Mouse (Mus musculus): ENCODE results near the gene Gm2115.

The Gm2115 gene

DNA sequence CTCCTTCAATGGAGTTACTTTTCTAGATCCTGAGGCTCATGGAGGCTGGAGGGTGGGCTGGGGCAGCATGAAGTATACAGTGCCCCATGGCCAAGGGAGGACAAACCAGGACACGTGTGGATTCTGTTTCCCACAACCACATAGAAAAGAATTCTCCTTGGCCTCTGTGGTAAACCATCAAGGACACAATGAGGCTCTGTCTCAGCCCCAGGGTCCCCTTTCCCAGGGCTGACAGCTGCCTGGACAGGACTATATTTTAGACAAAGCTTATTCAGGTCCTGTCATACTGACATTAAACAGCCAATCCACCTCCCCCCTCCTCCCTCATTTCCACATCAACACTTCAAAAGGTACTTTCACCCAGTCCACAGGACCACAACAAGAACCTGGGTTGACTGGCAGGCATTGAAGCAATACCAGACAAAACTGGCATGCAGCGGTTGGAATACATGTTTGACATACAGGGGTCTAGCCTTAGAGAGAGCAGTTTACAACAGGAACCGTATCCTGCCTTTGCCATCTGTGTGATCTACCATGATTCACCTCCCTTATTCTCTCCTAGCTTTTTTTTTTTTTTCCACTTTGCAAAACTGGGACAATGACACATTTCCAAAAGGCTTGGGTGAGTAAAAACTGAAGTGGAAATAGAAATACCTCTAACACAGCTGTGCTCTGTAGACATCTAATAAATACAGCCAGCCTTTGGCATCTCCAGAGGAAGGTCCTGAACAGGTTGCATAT is 57.8 kb downstream of the Gm2115 start:
- DNase-seq (ENCODE audit: low read depth, low spot score): peak; percentile 57

- DNase-seq (ENCODE audit: low read depth, low spot score): no peak
Observed at GRCm38 (mm10) chr7:84587101-84587783, 58.5 kb downstream of the Gm2115 start.

DNA sequence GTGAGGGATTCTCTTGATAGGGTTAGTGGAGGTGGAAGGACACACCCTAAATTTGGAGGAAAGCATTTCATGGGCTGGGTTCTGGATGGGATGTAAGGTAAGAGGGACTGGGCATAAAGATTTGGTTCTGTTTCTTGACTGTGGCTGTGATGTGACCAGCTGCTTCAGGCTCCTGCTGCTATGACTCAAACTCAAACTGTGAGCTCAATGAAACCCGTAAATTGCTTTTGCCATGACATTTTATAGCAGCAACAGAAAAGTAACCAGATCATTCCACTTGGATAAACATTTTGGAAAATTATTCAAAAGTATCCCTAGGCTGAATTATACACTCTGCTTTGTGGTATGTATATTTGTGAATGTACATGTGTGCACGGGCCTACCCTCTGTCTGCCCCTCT is 61.9 kb downstream of the Gm2115 start:
- DNase-seq (ENCODE audit: low read depth, low spot score): no peak

GRCm38 (mm10) chr7:84591347-84591746 is 62.6 kb downstream of the Gm2115 start:
- DNase-seq (ENCODE audit: low read depth, low spot score): no peak

- peak; percentile 88 for DNase-seq (ENCODE audit: low read depth, low spot score)
Observed at GRCm38 (mm10) chr7:84594087-84594916, 65.5 kb downstream of the Gm2115 start.

- no peak for DNase-seq (ENCODE audit: low read depth, low spot score)
Observed at GRCm38 (mm10) chr7:84594917-84595303, 66.2 kb downstream of the Gm2115 start.

- DNase-seq (ENCODE audit: low read depth, low spot score): no peak
Observed at GRCm38 (mm10) chr7:84596002-84596401, 67.2 kb downstream of the Gm2115 start.

DNA sequence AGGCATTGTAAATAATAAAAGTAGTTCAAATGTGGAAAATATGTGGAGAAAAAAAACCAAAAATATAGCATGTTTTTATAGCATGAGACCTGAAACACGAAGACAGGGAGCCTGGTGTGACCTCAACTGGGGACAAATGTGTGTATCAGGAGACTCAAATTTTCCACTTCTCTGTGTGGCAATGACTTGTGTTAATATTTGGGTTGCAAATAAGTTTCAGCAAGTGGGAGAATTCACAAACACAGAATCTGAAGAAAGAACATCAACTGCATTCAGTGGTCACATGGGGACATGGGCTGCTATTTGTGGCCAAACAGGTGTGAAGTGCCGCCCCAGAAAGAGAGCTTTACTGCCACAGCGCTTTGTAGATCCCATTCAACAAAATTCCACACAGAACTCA is 67.9 kb downstream of the Gm2115 start:
- no peak for DNase-seq (ENCODE audit: low read depth, low spot score)

DNA sequence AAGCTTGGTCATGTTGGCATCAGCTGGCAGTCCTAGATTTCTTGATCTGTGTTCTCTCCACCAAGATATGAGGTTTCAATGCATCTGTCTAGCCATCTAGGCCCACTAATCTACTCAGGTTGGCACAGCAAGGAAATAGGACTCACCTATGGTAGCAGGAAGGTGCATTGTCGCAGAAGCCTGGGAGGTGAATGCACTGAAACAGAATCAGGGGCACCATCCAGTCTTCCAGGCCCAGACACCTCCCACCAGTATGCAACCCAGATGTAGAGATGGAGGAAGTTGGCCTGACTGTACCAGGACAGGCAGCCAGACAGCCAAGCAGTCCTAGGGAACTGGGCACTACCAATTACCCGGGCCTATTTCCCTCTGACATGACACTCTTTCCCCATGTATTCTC is 71.9 kb downstream of the Gm2115 start:
- DNase-seq (ENCODE audit: low read depth, low spot score): no peak

- DNase-seq (ENCODE audit: low read depth, low spot score): no peak
Observed at GRCm38 (mm10) chr7:84601331-84601730, 72.6 kb downstream of the Gm2115 start.

- DNase-seq (ENCODE audit: low read depth, low spot score): no peak
Observed at GRCm38 (mm10) chr7:84604501-84604900, 75.7 kb downstream of the Gm2115 start.

DNA sequence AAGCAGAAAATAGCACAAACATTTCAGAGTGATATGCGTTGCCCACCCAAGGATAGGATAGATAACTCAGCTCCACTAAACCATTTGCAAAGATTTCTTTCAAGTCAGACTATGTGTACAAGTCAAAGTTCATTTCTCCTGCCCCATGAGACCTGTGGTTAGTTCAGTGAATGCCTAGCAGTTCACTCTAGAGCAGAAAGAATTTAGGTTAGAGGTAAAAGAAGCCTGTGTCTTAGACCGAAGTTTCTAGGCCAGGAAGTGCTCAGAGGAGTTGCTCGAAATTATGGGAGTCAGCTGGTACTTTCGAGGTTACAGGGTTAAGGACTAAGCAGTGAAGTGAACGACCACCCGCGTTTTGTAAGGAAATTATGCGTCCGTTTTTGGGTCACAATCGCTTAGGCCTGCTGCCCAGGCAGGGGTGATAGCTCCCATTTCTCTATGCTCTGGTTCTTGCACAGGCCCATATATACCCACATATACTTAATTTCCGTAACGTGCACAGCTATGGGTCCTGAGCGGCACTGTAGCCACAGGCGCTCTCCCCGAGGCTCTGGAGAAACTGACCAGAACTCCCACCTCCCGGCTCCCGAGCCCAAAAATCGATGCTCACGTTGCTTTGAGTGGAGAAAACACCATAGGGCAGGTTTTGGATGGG is 76.4 kb downstream of the Gm2115 start:
- DNase-seq (ENCODE audit: low read depth, low spot score): no peak

DNA sequence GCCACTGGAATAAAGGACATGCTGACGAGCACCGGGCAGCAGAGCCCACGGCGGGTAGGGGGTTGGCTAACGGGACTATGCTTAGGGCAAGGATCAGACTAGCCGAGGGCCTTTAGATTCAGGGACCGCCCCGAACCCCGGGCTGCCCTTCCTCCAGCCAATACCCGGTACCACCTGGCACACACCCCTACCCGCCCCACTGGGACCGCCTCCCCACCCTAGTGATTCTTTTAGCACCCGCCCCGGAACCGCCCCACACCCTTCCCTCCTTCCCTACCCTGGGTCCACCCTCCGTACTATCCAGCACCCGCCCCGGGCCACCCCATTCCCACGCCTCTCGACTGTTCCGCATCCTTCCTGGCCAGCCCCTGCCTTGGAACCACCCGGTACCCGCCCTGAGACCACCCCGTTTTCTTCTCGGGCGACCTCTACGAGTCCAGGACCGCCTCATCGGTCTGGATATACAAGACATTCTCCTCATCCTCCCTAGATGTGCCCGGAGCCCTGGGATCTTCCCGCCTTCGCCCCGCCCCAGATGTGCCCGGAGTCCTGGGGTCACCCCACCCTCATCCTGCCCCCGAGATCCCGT is 77.0 kb downstream of the Gm2115 start:
- peak; percentile 90 for DNase-seq (ENCODE audit: low read depth, low spot score)

DNA sequence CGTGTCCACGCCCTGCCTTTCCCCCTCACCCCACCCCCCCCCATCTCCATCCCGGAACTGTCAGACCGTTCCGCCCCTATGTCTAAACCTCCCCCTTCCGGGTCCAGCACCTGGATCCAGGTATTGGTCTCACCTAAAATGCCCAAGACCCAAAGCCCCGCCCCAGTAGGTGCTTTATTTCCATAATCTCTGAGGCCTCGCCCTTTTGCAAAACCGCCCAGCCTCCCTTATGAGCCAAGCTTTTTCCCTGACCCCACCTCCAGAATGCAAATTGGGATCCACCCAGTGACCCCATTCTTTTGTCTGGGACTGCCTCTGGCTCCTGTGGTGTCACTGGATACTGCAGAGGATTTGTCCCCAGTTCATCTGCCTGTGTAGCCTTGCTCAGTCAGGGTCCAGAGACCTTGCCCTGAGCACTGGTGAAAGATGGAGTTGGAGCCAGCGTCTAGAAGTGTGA is 77.6 kb downstream of the Gm2115 start, which contains the start of gene Fah:
TSS of gene Fah (minus strand) at position 430 of the 457 bp plus-strand sequence.
- DNase-seq (ENCODE audit: low read depth, low spot score): peak; percentile 81

DNA sequence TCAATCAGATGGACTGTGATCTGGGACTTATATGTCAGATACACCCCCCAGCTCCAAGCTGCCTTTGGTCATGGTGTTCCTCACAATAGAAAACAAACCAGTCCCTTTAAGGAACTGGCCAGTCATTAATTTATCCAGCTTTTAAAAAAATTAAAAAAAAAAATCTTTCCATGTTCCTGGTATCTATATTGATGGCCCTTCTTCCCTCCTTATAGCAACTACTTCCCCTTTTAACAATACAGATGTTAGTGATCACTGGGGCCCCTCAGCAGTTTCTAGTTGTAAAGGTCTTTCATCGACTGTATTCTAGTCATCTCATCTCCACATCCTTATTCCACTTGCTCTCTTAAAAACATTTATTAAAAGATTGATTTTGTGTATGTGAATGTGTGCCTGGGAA is 82.9 kb downstream of the Gm2115 start:
- DNase-seq (ENCODE audit: low read depth, low spot score): no peak

DNA sequence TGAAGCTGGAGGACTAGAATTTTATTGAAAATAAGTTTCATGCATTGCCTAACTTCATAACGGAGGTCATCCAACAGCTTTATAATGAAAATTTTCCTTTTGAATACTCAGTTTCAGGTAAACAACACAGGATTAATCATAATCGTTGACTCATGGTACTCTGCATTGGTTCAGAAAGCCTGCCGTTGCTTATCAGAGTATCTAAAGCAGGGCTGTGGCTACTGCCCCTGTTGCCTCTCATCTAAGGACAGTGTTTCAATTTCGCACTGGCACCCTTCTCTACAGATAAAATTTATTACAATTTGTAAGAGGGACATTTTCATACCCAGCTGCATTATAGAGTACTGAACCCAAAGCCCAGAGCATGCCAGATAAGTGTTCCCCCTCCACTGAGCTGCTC is 83.7 kb downstream of the Gm2115 start:
- DNase-seq (ENCODE audit: low read depth, low spot score): no peak

GRCm38 (mm10) chr7:84618951-84619350 is 90.2 kb downstream of the Gm2115 start:
- DNase-seq (ENCODE audit: low read depth, low spot score): peak; percentile 58

DNA sequence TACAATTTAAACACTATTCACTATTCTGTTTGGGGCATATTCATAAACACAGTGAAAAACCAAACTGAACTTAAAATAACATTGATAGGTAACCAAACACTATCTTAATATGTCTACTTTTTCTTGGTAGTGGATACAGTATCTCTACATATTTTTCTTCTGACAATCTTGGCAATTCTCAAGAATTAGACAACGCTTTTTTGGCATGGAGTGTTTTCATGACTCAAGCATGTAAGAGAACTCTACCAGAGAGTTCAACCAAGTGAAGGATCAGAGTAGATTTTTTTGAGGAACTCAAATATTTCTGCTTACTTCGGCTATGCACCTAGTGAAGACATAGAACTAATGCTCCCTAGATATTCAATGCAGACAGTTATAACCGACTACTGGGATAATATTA is 92.2 kb downstream of the Gm2115 start:
- no peak for DNase-seq (ENCODE audit: low read depth, low spot score)

GRCm38 (mm10) chr7:84623718-84624117 is 95.0 kb downstream of the Gm2115 start:
- DNase-seq (ENCODE audit: low read depth, low spot score): peak; percentile 35

DNA sequence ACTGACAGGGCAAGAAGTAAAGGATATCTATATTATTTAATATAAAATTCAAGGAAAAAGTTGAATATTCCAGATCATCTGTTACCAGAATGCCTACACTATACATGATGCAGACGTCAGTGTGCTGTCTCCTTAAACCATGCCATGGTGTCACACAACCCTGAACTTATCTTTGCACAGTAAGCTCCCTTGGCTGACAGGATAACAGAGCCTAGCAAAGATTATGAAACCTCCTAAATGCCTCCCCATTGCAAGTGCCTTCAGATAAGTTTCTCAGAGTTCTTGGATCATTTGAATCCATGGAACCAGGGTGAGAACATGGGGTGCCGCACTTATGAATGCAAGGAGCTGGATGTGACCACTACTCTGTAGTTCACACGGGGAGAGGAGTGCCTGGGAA is 103.1 kb downstream of the Gm2115 start:
- DNase-seq (ENCODE audit: low read depth, low spot score): no peak
